Mouse (Mus musculus) stomach, embryonic 16.5 days (tissue): Measurements from ENCODE around the gene Trim63. TPM values are rescaled to one million over a fixed set of nuclear protein-coding genes. Genes with fewer than 3 reads are reported as not detected.
"Not testable (repeated sequence)": the region's sequence is repeated elsewhere in the genome, so short reads cannot be mapped to it uniquely, and the experiment has no call there.

Experiments used
- ATAC-seq: fragments of 200-750 bp; cut with Nextera tagmentation; 2 replicates; pipeline ENCODE4 v1.8.0; 2017; ENCODE audit warnings: moderate number of reproducible peaks, moderate TSS enrichment; ENCODE audit not compliant: insufficient read depth, low FRiP score
- H3K27ac ChIP-seq: fragments of 300-500 bp; sonication (generic); 2 replicates; pipeline ENCODE4 v1.5.1; 2014; ENCODE audit warnings: low read length
- H3K27me3 ChIP-seq: fragments of 300-500 bp; sonication (generic); 2 replicates; pipeline ENCODE4 v1.6.1; 2014; ENCODE audit warnings: low read length, control low read depth, mixed read lengths; ENCODE audit not compliant: control insufficient read depth, insufficient read depth
- H3K36me3 ChIP-seq: fragments of 300-500 bp; sonication (generic); 2 replicates; pipeline ENCODE4 v1.6.1; 2014; ENCODE audit warnings: low read length; ENCODE audit not compliant: control insufficient read depth, insufficient read depth
- H3K4me1 ChIP-seq: fragments of 300-500 bp; sonication (generic); 2 replicates; pipeline ENCODE4 v1.6.1; 2014; ENCODE audit warnings: low read length, control low read depth, mixed read lengths; ENCODE audit not compliant: control insufficient read depth, insufficient read depth
- H3K4me2 ChIP-seq: fragments of 300-500 bp; sonication (generic); 2 replicates; pipeline ENCODE4 v1.6.1; 2014; ENCODE audit warnings: low read depth, low read length, mixed read lengths
- H3K4me3 ChIP-seq: fragments of 300-500 bp; sonication (generic); replicated peaks from 2 replicates; pipeline ENCODE4 v1.5.1; 2014; ENCODE audit warnings: mild to moderate bottlenecking, low read length
- H3K9ac ChIP-seq: fragments of 300-500 bp; sonication (generic); 2 replicates; pipeline ENCODE4 v1.6.1; 2014; ENCODE audit warnings: low read length
- H3K9me3 ChIP-seq: fragments of 300-500 bp; sonication (generic); replicated peaks from 2 replicates; pipeline ENCODE4 v1.6.1; 2016; ENCODE audit warnings: low read length, control low read depth; ENCODE audit not compliant: control insufficient read depth
- WGBS: fragments of 180-500 bp; shearing (Covaris S2); extraction: QIAGEN DNeasy Blood & Tissue Kit; methylation state at CpG from one replicate; pipeline ENCODE4 v1.1.7; 2014; 5-methylcytosine and 5-hydroxymethylcytosine counted together
- polyA plus RNA-seq: library from polyadenylated mRNA; unstranded; fragments of >200 nt; fragmentation: Nextera tagmentation; extraction: Ambion mirVana; gene quantifications from 2 replicates; pipeline ENCODE4 v1.2.1, GENCODE M21; 2015

The Trim63 gene
- polyA plus RNA-seq, 1 experiment from 2014 or later, result 1.4 TPM

- H3K27me3 ChIP-seq, result no peaks in the 10 kb centered on the region
- H3K4me2 ChIP-seq, result peak overlapping the region; percentile 94
- 0 out of 2 replicates have a peak, but pooled peaks cover 2% of the 10 kb centered on the region for H3K36me3 ChIP-seq
- peak overlapping the region; percentile 91 for H3K27ac ChIP-seq
- peaks cover 19% of the 10 kb centered on the region for H3K4me1 ChIP-seq
- no peaks in the 10 kb centered on the region for H3K9me3 ChIP-seq
- under 1% methylated on average over 59 of the region's 59 CpGs for WGBS
- ATAC-seq, result peak; percentile 39
- peak overlapping the region; percentile 99 for H3K4me3 ChIP-seq
- peak overlapping the region; percentile 99 for H3K9ac ChIP-seq
These were observed 28.4 kb upstream of the Trim63 start for GRCm38 (mm10) chr4:134286226-134287167.

GRCm38 (mm10) chr4:134287168-134287564 is 27.8 kb upstream of the Trim63 start:
- peak overlapping the region; percentile 99 for H3K4me3 ChIP-seq
- peak overlapping the region; percentile 94 for H3K4me2 ChIP-seq
- ATAC-seq, result peak; percentile 91
- H3K4me1 ChIP-seq, result peaks cover 19% of the 10 kb centered on the region
- peak overlapping the region; percentile 100 for H3K27ac ChIP-seq
- no peaks in the 10 kb centered on the region for H3K9me3 ChIP-seq
- peak overlapping the region; percentile 99 for H3K9ac ChIP-seq
- no peaks in the 10 kb centered on the region for H3K27me3 ChIP-seq
- H3K36me3 ChIP-seq, result no peaks in the 10 kb centered on the region
- WGBS, result under 1% methylated on average over 58 of the region's 59 CpGs

- peak within 1 kb of the TSS; percentile 100 for H3K27ac ChIP-seq
- H3K4me2 ChIP-seq, result peak within 1 kb of the TSS; percentile 94
- no peaks in the 10 kb centered on the region for H3K36me3 ChIP-seq
- H3K27me3 ChIP-seq, result no peaks in the 10 kb centered on the region
- H3K4me3 ChIP-seq, result peak within 1 kb of the TSS; percentile 99
- peak within 1 kb of the TSS; percentile 99 for H3K9ac ChIP-seq
- ATAC-seq, result peak; percentile 80
- 0% methylated on average over 43 of the region's 43 CpGs for WGBS
- H3K9me3 ChIP-seq, result no peaks in the 10 kb centered on the region
- peaks cover 19% of the 10 kb centered on the region for H3K4me1 ChIP-seq
These were observed 27.3 kb upstream of the Trim63 start, which contains the start of gene Pdik1l for GRCm38 (mm10) chr4:134287575-134288025. TSS of gene Pdik1l (minus strand) at chr4:134287895.

GRCm38 (mm10) chr4:134288397-134289256 is 26.3 kb upstream of the Trim63 start:
- H3K4me3 ChIP-seq, result peak overlapping the region; percentile 99
- H3K4me2 ChIP-seq, result peak overlapping the region; percentile 84
- peak overlapping the region; percentile 100 for H3K27ac ChIP-seq
- H3K27me3 ChIP-seq, result peaks cover 4% of the 10 kb centered on the region; the same call in 1 of the 2 replicates
- H3K9me3 ChIP-seq, result no peaks in the 10 kb centered on the region
- no peaks in the 10 kb centered on the region for H3K36me3 ChIP-seq
- H3K4me1 ChIP-seq, result peaks cover 19% of the 10 kb centered on the region
- WGBS, result 18% methylated on average over 11 of the region's 11 CpGs
- ATAC-seq, result no peak
- peak overlapping the region; percentile 98 for H3K9ac ChIP-seq

- 0 out of 2 replicates have a peak, but pooled peaks cover 2% of the 10 kb centered on the region for H3K9me3 ChIP-seq
- ATAC-seq, result no peak
- WGBS, result 19% methylated on average over 7 of the region's 7 CpGs
These were observed 22.9 kb upstream of the Trim63 start for GRCm38 (mm10) chr4:134292067-134292466.

GRCm38 (mm10) chr4:134293061-134293691 is 21.7 kb upstream of the Trim63 start:
- ATAC-seq, result no peak
- 65% methylated on average over 18 of the region's 18 CpGs for WGBS
- H3K4me3 ChIP-seq, result no peak overlapping the region
- H3K9ac ChIP-seq, result no peak overlapping the region
- H3K4me1 ChIP-seq, result peaks cover 7% of the 10 kb centered on the region
- H3K27me3 ChIP-seq, result peaks cover 4% of the 10 kb centered on the region; the same call in 1 of the 2 replicates
- no peaks in the 10 kb centered on the region for H3K36me3 ChIP-seq
- no peak overlapping the region for H3K4me2 ChIP-seq
- 0 out of 2 replicates have a peak, but pooled peaks cover 2% of the 10 kb centered on the region for H3K9me3 ChIP-seq
- no peak overlapping the region for H3K27ac ChIP-seq

More at GRCm38 (mm10) chr4:134292067-134292466, 22.9 kb upstream of the Trim63 start:
- no peak overlapping the region for H3K27ac ChIP-seq
- peaks cover 10% of the 10 kb centered on the region for H3K4me1 ChIP-seq
- no peak overlapping the region for H3K4me2 ChIP-seq
- no peak overlapping the region for H3K4me3 ChIP-seq
- peaks cover 4% of the 10 kb centered on the region; the same call in 1 of the 2 replicates for H3K27me3 ChIP-seq
- no peaks in the 10 kb centered on the region for H3K36me3 ChIP-seq
- no peak overlapping the region for H3K9ac ChIP-seq

GRCm38 (mm10) chr4:134293692-134294163 is 21.2 kb upstream of the Trim63 start:
- Histone ChIP-seq H3K4me1 (peaks cover 2% of the 10 kb centered on the region; the same call in 1 of the 2 replicates), H3K4me2 (no peak overlapping the region), H3K27ac (no peak overlapping the region), H3K4me3 (no peak overlapping the region), H3K9me3 (0 out of 2 replicates have a peak, but pooled peaks cover 2% of the 10 kb centered on the region), H3K27me3 (peaks cover 4% of the 10 kb centered on the region; the same call in 1 of the 2 replicates), H3K36me3 (no peaks in the 10 kb centered on the region), H3K9ac (no peak overlapping the region)
- no peak for ATAC-seq
- 49% methylated on average over 9 of the region's 9 CpGs for WGBS

- H3K27ac ChIP-seq, H3K9ac ChIP-seq, ATAC-seq, H3K27me3 ChIP-seq, H3K4me2 ChIP-seq, H3K4me3 ChIP-seq, H3K36me3 ChIP-seq, H3K9me3 ChIP-seq, H3K4me1 ChIP-seq: not testable (repeated sequence)
- WGBS, result 91% methylated on average over 4 of the region's 4 CpGs
These were observed 18.8 kb upstream of the Trim63 start for GRCm38 (mm10) chr4:134296096-134296495.
